Mouse (Mus musculus) heart, embryonic 10.5 days (tissue): Measurements from ENCODE around the gene BC029722. TPM values are rescaled to one million over a fixed set of nuclear protein-coding genes. Genes with fewer than 3 reads are reported as not detected.

Source experiments
- DNase-seq: peaks from one replicate; pipeline ENCODE4 v3.0.0-alpha.2; 2017; ENCODE audit warnings: low spot score
- H3K27ac ChIP-seq: fragments of 300-500 bp; sonication (generic); 2 replicates; pipeline ENCODE4 v1.5.1; 2016; ENCODE audit warnings: mild to moderate bottlenecking
- H3K27me3 ChIP-seq: fragments of 300-500 bp; sonication (generic); 2 replicates; pipeline ENCODE4 v1.6.1; 2016; ENCODE audit warnings: mild to moderate bottlenecking; ENCODE audit not compliant: poor library complexity, insufficient read depth, severe bottlenecking
- H3K36me3 ChIP-seq: fragments of 300-500 bp; sonication (generic); 2 replicates; pipeline ENCODE4 v1.6.1; 2016; ENCODE audit warnings: mild to moderate bottlenecking, moderate library complexity
- H3K4me1 ChIP-seq: fragments of 300-500 bp; sonication (generic); 2 replicates; pipeline ENCODE4 v1.6.1; 2016; ENCODE audit warnings: mild to moderate bottlenecking
- H3K4me3 ChIP-seq: fragments of 300-500 bp; sonication (generic); 2 replicates; pipeline ENCODE4 v1.5.1; 2016; ENCODE audit warnings: mild to moderate bottlenecking, moderate library complexity
- H3K9me3 ChIP-seq: fragments of 300-500 bp; sonication (generic); 2 replicates; pipeline ENCODE4 v1.6.1; 2016; ENCODE audit warnings: mild to moderate bottlenecking, moderate library complexity
- WGBS: fragments of 180-500 bp; shearing (Covaris S2); methylation state at CpG from one replicate; pipeline ENCODE4 v1.1.7; 2016; 5-methylcytosine and 5-hydroxymethylcytosine counted together
- polyA plus RNA-seq: library from polyadenylated mRNA; unstranded; fragments of >200 nt; fragmentation: Nextera tagmentation; extraction: Ambion mirVana; gene quantifications from 2 replicates; pipeline ENCODE4 v1.2.1, GENCODE M21; 2016

Gene BC029722
- polyA plus RNA-seq: 7.9 and 9.5 TPM in 2 replicates

DNA sequence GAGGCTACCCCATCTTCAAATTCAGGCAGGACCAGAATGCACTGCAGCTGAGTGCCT lies at the start of gene BC029722:
Gene BC029722, minus strand, starts transcription at position 35 of the 57 bp plus-strand sequence.
- Histone ChIP-seq H3K36me3 (peaks cover 48% of the 10 kb centered on the region), H3K4me1 (peaks cover 21% of the 10 kb centered on the region), H3K4me3 (peak within 1 kb of the TSS; percentile 75), H3K27me3 (peaks cover 10% of the 10 kb centered on the region), H3K9me3 (no peaks in the 10 kb centered on the region), H3K27ac (peak within 1 kb of the TSS; percentile 89)
- DNase-seq: no peak

DNA sequence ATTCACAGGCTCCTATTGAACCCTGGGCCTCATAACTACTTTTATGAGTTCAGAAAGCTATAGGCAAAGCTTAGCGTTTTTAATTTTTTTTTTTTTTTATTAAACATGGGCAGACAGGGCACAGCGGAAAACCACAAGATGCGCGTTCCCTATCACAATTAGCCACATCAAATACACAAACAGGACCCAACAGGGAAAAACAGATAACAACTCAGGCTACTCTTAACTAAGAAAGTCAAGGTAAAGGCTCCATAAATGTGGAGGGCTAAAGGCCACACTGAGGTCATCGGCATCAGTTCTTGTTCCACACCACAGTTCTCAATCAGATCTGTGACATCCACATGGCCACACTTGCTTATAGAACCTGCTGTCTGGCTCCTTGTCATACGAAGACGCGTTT lies 49.1 kb upstream of the BC029722 start:
- DNase-seq: no peak
- no peak overlapping the region for H3K4me3 ChIP-seq
- WGBS: 97% methylated on average over 8 of the region's 8 CpGs
- no peaks in the 10 kb centered on the region for H3K9me3 ChIP-seq
- H3K36me3 ChIP-seq: peaks cover 36% of the 10 kb centered on the region
- H3K27ac ChIP-seq: no peak overlapping the region
- no peaks in the 10 kb centered on the region for H3K27me3 ChIP-seq
- H3K4me1 ChIP-seq: no peaks in the 10 kb centered on the region

DNA sequence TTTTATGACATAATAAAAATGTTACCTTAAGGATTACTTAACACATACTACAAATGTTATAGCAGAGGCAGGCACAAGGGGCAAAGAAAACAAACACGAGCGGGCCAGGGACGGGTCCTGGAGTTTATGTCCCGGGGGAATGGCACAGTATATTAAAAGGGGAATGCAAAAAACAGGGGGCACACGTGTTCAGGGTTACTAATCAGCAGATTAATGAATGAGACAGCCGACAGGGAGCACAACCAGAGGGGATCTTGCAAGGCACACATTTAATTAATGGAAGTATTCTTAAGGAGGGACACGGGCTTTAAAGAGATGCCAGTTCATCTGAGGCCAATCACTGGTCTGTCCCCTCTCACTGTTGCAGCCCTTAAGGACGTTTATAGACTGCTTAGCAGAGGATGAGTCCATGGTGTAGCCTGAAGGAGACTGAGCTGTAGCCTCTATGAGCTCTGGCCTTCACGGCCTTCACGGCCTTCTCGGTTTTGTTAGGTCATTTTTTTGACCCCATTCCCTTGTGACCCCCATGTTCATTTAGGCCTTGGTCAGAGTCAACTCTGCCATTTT lies 44.2 kb upstream of the BC029722 start:
- no peaks in the 10 kb centered on the region for H3K27me3 ChIP-seq
- 81% methylated on average over 11 of the region's 11 CpGs for WGBS
- no peaks in the 10 kb centered on the region for H3K4me1 ChIP-seq
- H3K36me3 ChIP-seq: peaks cover 41% of the 10 kb centered on the region
- no peak overlapping the region for H3K4me3 ChIP-seq
- no peak for DNase-seq
- no peaks in the 10 kb centered on the region for H3K9me3 ChIP-seq
- no peak overlapping the region for H3K27ac ChIP-seq

DNA sequence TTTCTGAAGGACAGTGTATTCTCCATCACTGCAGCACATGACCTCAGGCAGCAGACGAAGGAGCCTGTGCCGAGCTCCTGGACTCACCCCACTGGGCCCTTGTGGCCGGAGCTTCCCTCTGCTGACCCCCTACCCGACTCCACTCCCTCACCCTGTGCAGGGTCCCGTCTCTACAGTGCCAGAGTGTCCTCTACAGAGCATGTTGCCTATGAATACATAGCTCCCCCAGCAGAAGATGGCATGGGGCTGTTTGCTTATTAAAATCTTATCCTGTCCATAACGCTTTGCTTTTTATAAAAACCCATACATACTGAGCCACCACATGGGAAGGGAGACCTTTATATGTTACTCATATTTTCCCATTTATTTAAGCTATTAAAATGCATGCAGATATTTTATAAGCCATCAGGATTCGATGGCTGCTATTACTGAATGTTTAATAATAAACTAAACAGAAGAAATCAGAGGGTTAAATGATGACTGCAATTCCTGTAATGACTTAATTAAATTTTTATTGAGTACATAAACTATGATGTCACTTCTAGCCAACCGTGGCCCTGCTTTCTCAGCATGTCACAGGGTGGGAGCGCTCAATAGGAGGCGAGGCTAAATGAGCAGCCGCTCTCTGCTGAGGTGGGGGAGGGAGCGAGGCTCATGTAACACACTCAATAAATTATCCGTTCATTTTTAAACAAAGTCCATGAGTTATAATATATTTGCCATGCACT lies 43.5 kb upstream of the BC029722 start:
- Histone ChIP-seq H3K36me3 (peaks cover 40% of the 10 kb centered on the region), H3K4me3 (no peak overlapping the region), H3K9me3 (no peaks in the 10 kb centered on the region), H3K27me3 (no peaks in the 10 kb centered on the region), H3K4me1 (no peaks in the 10 kb centered on the region), H3K27ac (no peak overlapping the region)
- 88% methylated on average over 13 of the region's 13 CpGs for WGBS
- DNase-seq: no peak

DNA sequence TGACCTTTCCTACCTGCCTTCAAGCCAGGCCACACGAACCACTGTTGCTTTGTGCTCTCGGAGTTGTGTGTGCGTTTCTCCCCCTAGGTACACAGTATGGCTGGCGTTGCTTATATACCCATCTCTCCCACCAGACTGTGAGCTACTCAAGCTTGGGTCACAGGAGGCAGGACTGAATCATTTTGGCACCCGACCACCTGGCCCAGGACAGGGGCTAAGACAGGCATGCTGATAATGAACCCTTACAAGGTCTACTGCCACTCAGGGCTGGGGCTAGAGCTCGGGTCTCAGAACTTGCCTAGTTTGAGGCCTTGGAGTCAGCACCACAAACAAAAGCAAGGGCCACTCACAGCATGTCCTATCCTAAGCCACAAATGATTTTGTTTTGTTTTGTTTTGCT lies 42.4 kb upstream of the BC029722 start:
- H3K27ac ChIP-seq: no peak overlapping the region
- no peaks in the 10 kb centered on the region for H3K4me1 ChIP-seq
- no peaks in the 10 kb centered on the region for H3K9me3 ChIP-seq
- H3K4me3 ChIP-seq: no peak overlapping the region
- DNase-seq: no peak
- WGBS: 84% methylated on average over 6 of the region's 6 CpGs
- H3K27me3 ChIP-seq: no peaks in the 10 kb centered on the region
- peaks cover 41% of the 10 kb centered on the region for H3K36me3 ChIP-seq

DNA sequence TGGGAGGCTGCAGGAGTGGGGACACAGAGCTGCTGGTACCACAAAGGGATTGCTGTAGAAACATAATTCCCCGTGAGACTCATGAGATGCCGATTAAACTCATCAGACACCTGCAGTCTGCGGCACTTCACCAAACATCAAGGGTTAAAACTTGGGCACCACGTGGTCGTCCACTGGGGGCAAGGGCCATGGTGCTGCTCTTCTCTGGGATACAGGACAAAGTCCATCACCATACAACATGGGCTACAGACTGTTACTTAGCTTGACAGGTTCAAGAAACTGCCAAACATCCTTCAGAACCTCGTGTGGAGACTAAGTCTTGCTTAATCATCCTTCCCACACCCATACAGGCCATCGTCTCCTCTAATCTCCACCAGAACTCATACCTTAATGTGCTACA lies 40.9 kb upstream of the BC029722 start:
- WGBS: 87% methylated on average over 7 of the region's 7 CpGs

DNA sequence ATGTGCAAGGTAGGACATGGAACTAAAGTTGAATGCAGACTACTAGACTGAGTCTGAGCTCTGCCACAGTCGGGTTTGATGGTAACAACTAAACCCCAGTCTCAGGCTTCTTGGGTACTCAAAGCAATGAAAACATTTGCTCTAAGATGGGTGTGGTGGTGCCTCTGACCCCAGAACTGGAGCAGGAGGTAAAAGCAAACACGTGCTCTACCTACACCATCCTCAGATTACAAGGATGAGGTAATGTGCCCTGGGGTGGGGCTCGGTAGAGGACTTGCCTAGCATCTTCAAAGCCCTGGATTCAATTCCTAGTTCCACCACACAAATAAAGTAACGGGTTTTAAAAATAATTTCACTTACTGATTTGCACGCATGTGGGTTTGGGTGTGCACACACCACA lies 33.3 kb upstream of the BC029722 start:
- no peak for DNase-seq
- H3K27ac ChIP-seq: no peak overlapping the region
- no peaks in the 10 kb centered on the region for H3K9me3 ChIP-seq
- WGBS: 83% methylated on average over 5 of the region's 5 CpGs
- H3K36me3 ChIP-seq: peaks cover 87% of the 10 kb centered on the region
- no peaks in the 10 kb centered on the region for H3K4me1 ChIP-seq
- H3K27me3 ChIP-seq: no peaks in the 10 kb centered on the region
- H3K4me3 ChIP-seq: no peak overlapping the region

More for the DNA sequence above, 40.9 kb upstream of the BC029722 start:
- H3K4me3 ChIP-seq: no peak overlapping the region
- no peaks in the 10 kb centered on the region for H3K9me3 ChIP-seq
- no peak for DNase-seq
- H3K36me3 ChIP-seq: peaks cover 55% of the 10 kb centered on the region
- H3K27me3 ChIP-seq: no peaks in the 10 kb centered on the region
- H3K27ac ChIP-seq: no peak overlapping the region
- H3K4me1 ChIP-seq: no peaks in the 10 kb centered on the region

DNA sequence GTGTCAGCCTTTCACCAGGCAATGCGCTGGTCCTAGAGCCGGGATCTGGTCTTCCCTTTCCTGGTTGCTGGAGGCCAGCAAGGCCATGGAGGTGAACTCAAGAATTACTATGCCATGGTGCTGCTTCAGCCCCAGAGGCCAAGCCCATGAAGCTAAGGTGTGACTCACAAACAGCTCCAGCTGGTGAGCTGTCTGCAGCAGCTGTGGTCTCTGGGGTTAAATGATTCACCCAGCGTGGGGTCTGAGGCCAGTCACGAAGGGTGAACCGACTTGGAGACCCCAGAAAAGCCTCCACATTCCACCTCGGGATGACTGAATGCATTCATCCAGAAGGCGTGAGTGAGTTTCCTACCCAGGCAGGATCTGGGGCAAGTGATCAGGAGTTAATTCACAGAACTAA lies 30.9 kb upstream of the BC029722 start:
- DNase-seq: no peak
- Histone ChIP-seq H3K36me3 (peaks cover 87% of the 10 kb centered on the region), H3K9me3 (no peaks in the 10 kb centered on the region), H3K27me3 (no peaks in the 10 kb centered on the region), H3K4me3 (no peak overlapping the region), H3K27ac (no peak overlapping the region), H3K4me1 (no peaks in the 10 kb centered on the region)
- 81% methylated on average over 7 of the region's 7 CpGs for WGBS

DNA sequence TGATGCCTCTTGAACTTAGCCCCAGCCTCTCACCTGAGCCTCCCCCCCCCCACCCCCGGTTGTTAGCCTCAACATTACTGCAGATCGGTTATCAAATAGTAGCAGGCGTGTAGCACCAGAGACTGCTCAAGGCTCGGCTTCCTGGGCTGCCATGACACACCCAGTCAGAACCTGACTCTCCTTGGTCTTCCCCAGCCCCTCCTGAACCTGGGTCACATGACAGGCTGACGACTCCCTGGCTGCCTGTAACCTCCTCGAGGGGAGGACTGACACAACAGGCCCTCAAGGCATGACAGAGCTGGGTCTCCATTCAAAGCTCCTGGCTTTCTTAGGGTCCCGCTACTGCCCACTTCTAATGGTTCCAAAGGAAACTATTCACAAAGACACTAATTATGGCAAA lies 30.2 kb upstream of the BC029722 start:
- peaks cover 87% of the 10 kb centered on the region for H3K36me3 ChIP-seq
- DNase-seq: no peak
- no peaks in the 10 kb centered on the region for H3K4me1 ChIP-seq
- no peak overlapping the region for H3K4me3 ChIP-seq
- no peak overlapping the region for H3K27ac ChIP-seq
- H3K27me3 ChIP-seq: no peaks in the 10 kb centered on the region
- no peaks in the 10 kb centered on the region for H3K9me3 ChIP-seq
- 69% methylated on average over 7 of the region's 7 CpGs for WGBS

DNA sequence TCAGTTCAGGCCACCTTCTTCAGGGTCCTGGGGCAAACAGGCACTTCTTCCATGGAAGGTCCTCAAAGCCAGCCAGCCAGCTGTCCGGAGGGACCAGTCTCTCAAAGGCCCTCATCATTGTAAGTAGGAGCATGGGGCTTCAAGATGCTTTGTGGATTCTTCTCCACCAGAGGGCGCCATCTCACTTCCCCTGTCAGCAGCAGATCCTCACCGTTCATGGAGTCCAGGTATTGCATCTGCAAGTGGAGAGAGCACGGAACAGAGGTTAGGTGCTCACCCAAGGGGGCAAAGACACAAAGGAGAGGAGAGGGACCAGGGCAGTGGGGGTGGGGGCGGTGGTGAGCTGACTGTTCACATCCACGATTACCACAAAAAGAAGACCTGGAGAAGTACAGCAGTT lies 29.1 kb upstream of the BC029722 start:
- Histone ChIP-seq H3K27ac (no peak overlapping the region), H3K36me3 (peaks cover 77% of the 10 kb centered on the region), H3K9me3 (no peaks in the 10 kb centered on the region), H3K4me3 (no peak overlapping the region), H3K27me3 (no peaks in the 10 kb centered on the region), H3K4me1 (no peaks in the 10 kb centered on the region)
- peak; percentile 88 for DNase-seq
- WGBS: 38% methylated on average over 6 of the region's 6 CpGs

DNA sequence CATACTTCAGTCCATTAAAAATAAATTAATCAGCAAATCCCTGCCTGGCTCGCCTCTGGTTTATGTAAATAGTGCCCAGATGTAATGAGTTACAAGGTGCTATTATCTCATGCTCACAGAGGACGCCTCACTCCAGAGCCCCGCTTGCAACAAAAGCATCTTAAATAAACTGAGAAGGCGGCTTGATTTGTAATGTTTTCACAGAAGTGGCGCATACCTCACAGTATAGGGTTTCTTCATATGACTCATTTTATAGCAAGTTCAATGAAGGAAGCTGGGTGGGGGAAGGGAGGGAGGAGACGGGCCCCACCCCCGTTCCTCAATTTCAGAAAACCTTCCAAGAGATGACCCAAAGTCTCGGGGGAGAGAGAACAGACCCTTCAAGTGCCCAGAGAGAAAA lies 27.7 kb upstream of the BC029722 start:
- no peaks in the 10 kb centered on the region for H3K9me3 ChIP-seq
- H3K36me3 ChIP-seq: peaks cover 66% of the 10 kb centered on the region
- H3K4me3 ChIP-seq: no peak overlapping the region
- H3K27ac ChIP-seq: no peak overlapping the region
- WGBS: 84% methylated on average over 8 of the region's 8 CpGs
- no peaks in the 10 kb centered on the region for H3K4me1 ChIP-seq
- DNase-seq: no peak
- H3K27me3 ChIP-seq: no peaks in the 10 kb centered on the region

DNA sequence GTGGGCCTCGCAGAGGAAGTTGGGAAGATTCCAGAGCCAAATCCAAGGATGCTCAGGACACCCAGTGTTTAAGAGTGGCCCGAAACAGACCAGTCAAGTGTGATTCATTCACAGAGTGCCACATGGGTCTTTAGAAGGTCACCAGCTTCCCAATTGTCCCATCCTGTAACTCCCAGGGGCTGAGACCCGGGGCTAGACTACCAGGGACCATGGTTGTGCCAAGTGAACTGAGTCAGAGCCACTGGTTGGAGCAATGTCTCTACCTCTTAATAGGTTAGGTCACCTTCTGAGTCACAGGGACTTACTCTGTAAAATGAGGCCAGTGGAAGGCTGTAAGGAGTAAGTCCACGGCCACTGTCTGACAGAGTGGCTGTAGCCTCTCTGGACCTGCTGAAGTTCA lies 19.7 kb upstream of the BC029722 start:
- Histone ChIP-seq H3K4me3 (no peak overlapping the region), H3K4me1 (no peaks in the 10 kb centered on the region), H3K27ac (no peak overlapping the region), H3K27me3 (peaks cover 18% of the 10 kb centered on the region), H3K36me3 (no peaks in the 10 kb centered on the region), H3K9me3 (no peaks in the 10 kb centered on the region)
- 71% methylated on average over 4 of the region's 4 CpGs for WGBS
- no peak for DNase-seq

DNA sequence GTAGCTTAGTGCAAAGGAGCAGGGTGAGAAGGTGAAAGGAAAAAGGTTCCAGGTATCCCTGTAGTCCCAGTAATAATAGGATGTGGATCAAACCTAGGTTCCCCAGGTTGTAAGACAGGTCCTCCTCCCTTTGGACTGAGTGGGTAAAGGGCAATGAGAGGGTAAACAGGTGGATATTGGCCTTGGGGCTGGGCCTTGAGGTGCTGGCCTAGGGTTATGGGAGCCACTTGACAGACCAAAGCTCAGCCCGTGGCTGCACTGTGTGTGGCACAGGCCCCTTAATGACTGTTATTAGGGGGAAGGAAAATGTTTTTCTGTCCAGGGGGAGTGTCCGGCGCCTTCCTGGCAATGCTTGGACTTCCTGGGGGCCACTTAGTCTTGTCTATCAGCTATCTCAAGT lies 18.7 kb upstream of the BC029722 start:
- Histone ChIP-seq H3K36me3 (no peaks in the 10 kb centered on the region), H3K27ac (no peak overlapping the region), H3K9me3 (no peaks in the 10 kb centered on the region), H3K4me3 (no peak overlapping the region), H3K27me3 (peaks cover 25% of the 10 kb centered on the region), H3K4me1 (no peaks in the 10 kb centered on the region)
- no peak for DNase-seq
- 61% methylated on average over 3 of the region's 3 CpGs for WGBS

DNA sequence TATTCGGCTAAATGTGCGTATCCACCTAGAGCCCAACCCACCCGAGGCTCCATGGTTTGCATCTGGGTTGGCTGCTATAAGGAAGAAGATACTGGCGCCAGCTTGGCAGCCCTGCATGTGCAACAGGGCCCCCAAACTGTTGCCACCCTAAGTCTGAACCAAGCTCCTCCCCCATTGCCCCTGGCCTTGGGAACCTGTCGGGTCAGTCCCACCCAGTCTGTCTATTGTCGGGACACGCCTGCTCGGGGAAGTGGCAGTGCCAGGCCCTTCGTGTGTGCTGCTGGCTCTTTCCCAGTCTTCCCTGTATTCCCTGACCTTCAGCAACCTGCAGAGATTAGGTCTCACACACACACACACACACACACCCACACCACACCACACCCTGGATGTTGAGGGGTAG lies 15.5 kb upstream of the BC029722 start, which contains the start of gene Fam83c:
Gene Fam83c, minus strand, starts transcription at position 123 of the 400 bp plus-strand sequence.
- Histone ChIP-seq H3K4me3 (no peak within 1 kb of the TSS), H3K9me3 (no peaks in the 10 kb centered on the region), H3K27me3 (peaks cover 21% of the 10 kb centered on the region), H3K36me3 (no peaks in the 10 kb centered on the region), H3K4me1 (no peaks in the 10 kb centered on the region), H3K27ac (no peak within 1 kb of the TSS)
- no peak for DNase-seq
- 53% methylated on average over 9 of the region's 9 CpGs for WGBS
